Mouse (Mus musculus): ENCODE data around the gene Alpk1.

Alpk1 gene

DNA sequence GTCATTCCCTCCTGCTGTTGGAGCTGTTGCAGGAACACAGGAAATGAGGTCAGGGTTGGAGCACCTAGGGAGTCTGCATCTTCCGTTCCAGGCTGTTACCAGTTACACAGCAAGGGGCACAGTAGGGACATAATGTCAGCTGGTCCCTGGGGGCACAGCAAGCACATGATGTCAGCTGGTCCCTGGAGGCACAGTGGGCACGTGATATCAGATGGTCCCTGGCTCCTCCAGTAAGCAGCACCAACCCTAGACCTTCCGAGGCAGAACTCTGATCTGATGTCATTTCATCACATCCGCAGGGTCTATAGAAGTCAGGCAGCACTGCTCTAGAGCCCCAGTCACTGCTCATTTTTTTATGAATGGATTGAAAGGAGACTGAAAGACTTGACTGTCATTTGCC is 89.1 kb downstream of the Alpk1 start:
- DNase-seq = no peak

GRCm38 (mm10) chr3:127679703-127680102 is 100.6 kb downstream of the Alpk1 start:
- DNase-seq = peak in 1 of 2 experiments; percentile 40

GRCm38 (mm10) chr3:127661646-127662531 is 118.4 kb downstream of the Alpk1 start:
- no peak for DNase-seq

DNA sequence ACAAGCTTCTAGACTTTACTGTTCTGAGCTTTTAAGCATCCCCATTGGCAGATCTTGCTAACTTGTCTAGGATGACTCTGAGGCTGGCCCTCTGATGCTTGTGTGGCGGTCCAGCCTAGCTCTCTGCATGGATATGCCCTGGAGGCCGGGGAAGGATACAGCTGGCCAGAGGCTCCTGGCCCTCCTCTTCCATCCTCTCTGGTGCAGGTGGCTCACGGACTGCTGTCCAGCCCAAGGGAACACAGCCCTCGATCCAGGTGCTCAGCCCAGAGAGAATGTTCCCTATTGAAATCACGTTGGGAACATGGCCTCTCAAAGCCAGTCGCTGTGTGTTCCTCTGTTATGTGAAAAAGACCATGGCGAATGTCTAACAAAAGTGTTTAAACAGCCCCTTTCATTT is 119.6 kb downstream of the Alpk1 start:
- DNase-seq = no peak

DNA sequence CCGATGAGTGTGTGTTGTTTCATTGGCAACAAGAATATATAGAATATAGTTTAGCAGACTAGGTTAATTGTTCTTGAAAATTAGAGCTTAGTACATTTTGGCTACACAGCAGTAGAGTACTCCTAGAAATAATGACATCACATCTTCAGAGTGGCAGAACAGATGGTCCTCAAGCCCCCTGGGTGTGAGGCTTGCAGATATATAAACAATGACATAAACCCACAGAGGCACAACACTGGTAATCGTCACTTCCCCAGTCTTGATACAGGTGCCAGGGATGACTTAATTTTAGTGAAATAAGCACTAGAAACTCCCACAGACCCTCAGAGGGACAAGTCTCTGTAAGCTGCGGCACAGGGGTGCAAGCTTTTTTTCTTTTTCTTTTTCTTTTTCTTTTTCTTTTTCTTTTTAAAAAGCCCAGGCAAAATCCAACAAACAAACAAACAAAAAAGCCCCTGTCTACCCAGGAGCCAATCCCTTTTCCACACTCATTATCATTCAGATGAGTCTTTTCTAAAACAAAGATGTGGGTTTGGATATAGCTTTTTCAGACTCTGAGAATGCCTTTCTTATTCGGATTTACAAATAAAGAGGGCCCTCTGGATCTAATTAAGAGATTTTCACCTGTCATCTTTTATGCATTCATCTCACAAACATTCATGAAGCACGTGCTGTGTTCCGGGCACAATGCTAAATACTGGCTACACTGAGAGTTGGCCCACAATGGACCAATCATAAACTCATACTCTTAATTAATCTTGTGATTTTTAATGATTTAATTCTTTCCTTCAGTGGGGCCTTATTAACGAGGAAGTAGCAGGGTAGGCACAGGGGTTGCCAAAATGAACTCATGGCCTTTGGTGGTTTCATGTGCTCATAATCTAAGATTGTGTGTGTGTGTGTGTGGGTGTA is 128.3 kb downstream of the Alpk1 start:
- DNase-seq = no peak

DNA sequence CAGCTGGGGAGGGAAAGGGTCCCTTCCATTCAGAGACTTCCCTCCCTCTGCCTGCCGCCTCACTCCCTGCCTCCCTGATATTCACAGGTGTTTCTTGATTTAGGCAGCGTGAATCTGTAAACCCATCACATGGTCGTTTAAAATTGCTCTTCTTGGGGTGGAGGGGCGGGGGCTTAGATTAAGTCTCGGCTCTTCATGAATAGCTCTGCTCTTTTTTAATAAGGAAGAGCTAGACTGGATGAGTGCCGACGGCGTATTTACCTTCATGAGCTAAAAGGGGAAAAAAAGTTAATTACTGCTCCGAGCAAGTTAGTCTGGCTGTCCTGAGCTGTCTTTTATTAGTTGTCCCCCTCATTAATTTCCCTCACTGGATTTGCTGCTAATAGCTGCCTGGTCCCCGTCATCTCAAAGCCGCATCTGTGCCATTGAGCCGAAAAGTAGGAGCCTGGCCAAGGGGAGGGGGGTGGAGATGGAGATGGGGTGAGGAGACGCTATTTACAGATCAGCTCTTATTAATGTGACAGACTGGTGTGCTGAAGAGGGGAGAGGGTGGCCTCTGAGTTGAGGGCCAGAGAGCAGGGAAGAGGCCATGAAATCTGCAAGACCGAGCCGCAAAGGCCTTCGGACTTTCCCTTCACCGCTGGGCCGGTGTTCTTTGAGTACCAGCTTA is 134.0 kb downstream of the Alpk1 start:
- no peak for DNase-seq

GRCm38 (mm10) chr3:127642211-127642610 is 138.1 kb downstream of the Alpk1 start:
- no peak for DNase-seq

DNA sequence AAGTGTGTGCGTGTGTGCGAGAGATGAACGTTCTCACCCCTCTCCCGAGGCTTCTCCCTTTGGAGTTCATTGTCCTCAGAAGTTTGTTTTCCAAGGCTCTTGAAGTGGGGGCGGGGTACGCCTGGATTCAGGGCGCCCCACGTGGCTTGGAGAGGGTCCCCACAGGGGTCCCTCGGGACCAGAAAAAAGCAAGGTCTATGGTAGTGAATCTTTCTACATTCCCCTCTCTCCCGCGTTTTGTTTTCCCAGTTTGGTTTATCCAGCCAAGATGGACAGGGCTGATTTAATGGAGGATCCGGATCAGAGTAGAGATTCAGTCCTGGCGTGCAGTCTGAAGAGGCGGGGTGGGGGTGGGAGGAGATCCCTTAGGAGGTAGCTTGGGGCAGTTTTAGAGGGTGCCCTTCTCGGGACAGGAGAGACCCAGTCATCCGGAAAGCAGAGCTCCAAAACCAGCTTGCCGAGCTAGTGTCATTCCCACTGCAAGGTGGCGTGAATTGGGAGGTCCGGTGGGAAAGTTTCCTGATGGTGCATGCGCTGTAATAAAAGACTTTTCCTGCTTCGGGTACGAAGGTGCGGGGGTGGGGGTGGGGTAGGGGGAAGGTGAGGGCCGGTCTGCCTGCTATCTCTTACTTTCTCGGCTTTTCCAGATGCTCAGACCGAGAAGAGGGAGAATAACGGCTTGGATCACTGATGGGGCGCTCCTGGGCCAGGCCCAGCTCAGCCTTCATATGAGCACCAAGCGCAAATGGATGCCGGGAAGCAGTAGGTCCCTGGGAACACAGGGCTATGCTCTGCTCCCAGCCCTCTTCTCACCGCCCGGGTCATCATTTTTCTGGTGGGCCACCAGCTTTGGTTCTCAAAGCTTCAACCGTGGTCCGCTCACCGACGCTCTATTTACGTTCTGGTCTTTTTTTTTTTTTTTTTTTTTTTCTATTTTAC is 139.3 kb downstream of the Alpk1 start:
- DNase-seq = no peak

GRCm38 (mm10) chr3:127639875-127640761 is 140.2 kb downstream of the Alpk1 start:
- peak; percentile 36 to 44 for DNase-seq

- no peak for DNase-seq
Observed at GRCm38 (mm10) chr3:127634984-127635349, 145.4 kb downstream of the Alpk1 start.

DNA sequence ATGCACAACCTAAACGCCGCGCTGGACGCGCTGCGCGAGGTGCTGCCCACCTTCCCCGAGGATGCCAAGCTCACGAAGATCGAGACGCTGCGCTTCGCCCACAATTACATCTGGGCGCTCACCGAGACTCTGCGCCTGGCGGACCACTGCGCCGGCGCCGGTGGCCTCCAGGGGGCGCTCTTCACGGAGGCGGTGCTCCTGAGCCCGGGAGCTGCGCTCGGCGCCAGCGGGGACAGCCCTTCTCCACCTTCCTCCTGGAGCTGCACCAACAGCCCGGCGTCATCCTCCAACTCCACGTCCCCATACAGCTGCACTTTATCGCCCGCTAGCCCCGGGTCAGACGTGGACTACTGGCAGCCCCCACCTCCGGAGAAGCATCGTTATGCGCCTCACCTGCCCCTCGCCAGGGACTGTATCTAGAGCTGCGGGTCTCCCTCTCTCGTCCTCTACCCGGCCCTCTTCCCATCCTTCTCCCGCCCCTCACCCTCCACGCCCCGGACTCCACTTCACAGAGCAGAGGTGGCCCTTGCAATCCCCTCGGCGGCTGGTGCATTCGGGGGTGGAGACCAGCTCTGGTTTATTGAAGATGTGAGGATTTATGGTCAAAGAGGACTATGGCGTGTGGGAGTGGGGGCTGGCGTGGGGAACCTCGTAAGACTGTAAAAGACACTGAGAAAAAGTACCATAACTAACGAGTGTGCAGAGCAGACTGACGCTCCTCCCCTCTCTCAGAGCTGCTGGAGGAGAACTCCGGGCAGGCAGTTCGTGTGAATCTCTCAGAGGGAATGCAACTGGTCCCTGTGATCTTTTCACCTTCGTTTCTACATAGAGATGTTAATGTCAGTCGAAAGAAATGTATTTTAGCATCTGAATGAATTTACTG is 146.0 kb downstream of the Alpk1 start:
- peak; percentile 71 to 80 for DNase-seq

DNA sequence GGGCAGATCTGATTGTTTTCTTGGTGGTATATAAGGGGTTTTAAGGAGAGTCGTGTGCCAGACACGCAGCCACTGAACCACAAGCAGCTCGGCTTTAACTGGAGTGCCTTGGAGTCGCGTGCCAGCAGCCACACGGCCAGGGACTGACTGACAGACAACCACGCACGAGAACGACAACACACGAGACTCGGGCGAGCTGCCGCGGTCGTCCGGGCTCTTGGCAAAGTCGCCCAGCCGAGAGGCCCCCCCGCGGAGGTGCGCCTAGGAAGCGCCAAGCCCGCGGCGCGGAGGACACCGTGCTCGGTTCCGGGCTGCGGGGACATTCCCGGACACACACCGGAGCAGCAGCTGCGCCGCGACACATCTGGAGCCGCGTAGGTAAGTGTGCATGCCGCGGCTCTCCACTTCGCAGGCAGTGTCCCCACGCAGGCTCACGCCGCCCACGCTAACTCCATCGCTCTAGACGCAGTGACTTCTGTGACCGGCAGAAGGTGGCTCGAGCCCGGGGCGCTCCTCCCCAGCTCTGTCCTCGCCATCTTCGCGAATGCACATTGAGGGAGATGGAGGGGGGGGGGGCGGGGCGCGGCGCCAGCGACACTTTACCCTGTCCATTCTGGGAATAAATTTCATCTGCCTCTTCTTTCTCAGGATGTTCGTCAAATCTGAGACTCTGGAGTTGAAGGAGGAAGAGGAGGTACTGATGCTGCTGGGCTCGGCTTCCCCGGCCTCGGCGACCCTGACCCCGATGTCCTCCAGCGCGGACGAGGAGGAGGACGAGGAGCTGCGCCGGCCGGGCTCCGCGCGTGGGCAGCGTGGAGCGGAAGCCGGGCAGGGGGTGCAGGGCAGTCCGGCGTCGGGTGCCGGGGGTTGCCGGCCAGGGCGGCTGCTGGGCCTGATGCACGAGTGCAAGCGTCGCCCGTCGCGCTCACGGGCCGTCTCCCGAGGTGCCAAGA is 147.0 kb downstream of the Alpk1 start, which contains the start of gene Neurog2:
Gene Neurog2, plus strand, starts transcription at position 56 of the 953 bp plus-strand sequence.
- DNase-seq = peak; percentile 26 to 38

- DNase-seq = peak; percentile 29 to 50
Observed at GRCm38 (mm10) chr3:127632531-127632930, 147.8 kb downstream of the Alpk1 start.

GRCm38 (mm10) chr3:127631582-127631981 is 148.7 kb downstream of the Alpk1 start:
- DNase-seq = no peak

DNA sequence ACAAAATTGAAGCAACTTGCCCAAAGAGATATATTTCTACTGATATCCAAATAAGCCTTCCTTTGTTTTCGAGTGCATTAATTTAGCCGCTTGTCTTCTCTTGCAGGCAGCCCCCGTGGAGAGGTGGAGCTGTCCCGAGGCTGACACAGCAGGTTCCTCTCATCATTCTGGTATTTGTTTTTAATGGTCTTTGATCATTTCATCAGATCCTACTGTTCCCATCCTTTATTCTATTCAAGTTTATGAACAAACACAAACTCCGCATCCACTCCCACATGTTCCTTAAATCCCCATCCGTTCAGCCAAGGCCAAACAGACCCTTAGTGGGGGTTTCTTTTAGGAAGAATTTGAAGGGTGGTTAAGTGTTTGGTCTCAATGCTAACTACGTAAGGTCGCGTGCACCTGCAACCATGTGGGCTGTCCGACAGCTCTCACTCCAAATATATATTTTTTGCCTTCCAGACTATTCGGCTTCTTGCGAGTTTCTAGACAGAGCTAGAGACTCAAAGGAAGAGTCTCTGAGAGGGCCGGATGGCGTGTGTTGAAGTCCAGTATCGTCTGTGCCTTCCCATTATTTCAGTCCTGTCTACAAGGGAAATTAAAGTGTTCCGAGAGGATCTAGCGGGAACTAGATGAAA is 149.5 kb downstream of the Alpk1 start:
- DNase-seq = no peak

- no peak for DNase-seq
Observed at GRCm38 (mm10) chr3:127630190-127630589, 150.1 kb downstream of the Alpk1 start.

DNA sequence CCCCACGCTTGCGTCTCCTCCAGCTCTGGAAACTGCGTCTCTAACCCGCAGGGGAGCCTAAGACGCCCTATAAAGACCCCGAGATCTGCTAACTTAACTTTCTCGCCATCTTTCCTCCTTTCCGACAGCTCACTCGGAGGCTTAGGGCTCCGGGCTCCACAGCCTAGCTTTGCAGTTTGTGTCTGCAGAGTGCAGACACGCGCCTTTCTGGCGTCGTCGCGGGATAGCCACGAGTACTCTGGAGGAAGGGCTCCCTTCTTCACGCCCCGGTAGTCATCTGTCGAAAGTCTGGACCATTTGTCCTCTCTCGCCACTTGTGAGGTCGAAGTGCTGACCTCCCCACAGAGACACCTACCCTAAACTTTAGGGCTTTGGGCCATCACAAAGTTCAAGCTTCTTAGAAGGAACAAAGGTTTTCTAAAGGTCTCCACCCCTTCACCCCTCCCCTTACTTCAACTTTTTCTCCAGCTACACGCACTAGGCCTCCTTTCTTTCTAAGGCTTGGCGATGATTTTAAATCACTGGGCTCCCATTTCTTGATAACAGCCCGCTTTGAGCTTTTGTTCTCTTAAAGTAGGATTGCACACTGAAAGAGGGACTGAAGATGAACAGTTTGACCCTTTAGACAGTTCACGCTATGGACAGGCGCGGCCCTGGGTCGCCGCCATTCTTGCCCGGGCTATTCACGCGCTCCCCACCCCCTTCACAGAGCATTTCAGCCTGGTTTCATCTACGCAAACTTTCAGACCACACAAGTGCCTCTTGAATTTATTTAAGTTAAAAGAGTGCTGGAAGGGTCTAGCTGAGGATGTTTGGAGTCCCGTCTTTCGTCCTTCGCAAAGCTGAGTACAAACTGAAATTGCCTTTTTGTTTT is 151.8 kb downstream of the Alpk1 start:
- peak in 1 of 2 experiments; percentile 48 for DNase-seq
